Mouse (Mus musculus) liver, embryonic 12.5 days (tissue): ENCODE measurements at regions not wholly inside any gene's neighbourhood (a gene's known extent, or its start where the extent isn't known, plus 50 kb on each side); places are given as distances from the start of the nearest gene placed in this dataset.

ENCODE experiments used
- ATAC-seq: fragments of 200-750 bp; cut with Nextera tagmentation; 2 replicates; pipeline ENCODE4 v1.8.0; 2017; ENCODE audit warnings: moderate number of reproducible peaks, mild to moderate bottlenecking, moderate library complexity
- H3K27ac ChIP-seq: fragments of 300-500 bp; sonication (generic); 2 replicates; pipeline ENCODE4 v1.5.1; 2016; ENCODE audit warnings: mild to moderate bottlenecking
- H3K27me3 ChIP-seq: fragments of 300-500 bp; sonication (generic); replicated peaks from 2 replicates; pipeline ENCODE4 v1.6.1; 2016; ENCODE audit warnings: mild to moderate bottlenecking, moderate library complexity
- H3K36me3 ChIP-seq: fragments of 300-500 bp; sonication (generic); 2 replicates; pipeline ENCODE4 v1.6.1; 2016; ENCODE audit warnings: mild to moderate bottlenecking, moderate library complexity
- H3K4me1 ChIP-seq: fragments of 300-500 bp; sonication (generic); 2 replicates; pipeline ENCODE4 v1.6.1; 2016
- H3K4me2 ChIP-seq: fragments of 300-500 bp; sonication (generic); 2 replicates; pipeline ENCODE4 v1.6.1; 2016; ENCODE audit warnings: mild to moderate bottlenecking, moderate library complexity
- H3K4me3 ChIP-seq: fragments of 300-500 bp; sonication (generic); 2 replicates; pipeline ENCODE4 v1.5.1; 2016; ENCODE audit warnings: mild to moderate bottlenecking, moderate library complexity
- H3K9ac ChIP-seq: fragments of 300-500 bp; sonication (generic); 2 replicates; pipeline ENCODE4 v1.6.1; 2016; ENCODE audit warnings: mild to moderate bottlenecking, moderate library complexity
- H3K9me3 ChIP-seq: fragments of 300-500 bp; sonication (generic); replicated peaks from 2 replicates; pipeline ENCODE4 v1.6.1; 2016; ENCODE audit warnings: mild to moderate bottlenecking, moderate library complexity
- WGBS: fragments of 180-500 bp; shearing (Covaris S2); methylation state at CpG from one replicate; pipeline ENCODE4 v1.1.7; 2016; ENCODE audit not compliant: insufficient replicate concordance; 5-methylcytosine and 5-hydroxymethylcytosine counted together

DNA sequence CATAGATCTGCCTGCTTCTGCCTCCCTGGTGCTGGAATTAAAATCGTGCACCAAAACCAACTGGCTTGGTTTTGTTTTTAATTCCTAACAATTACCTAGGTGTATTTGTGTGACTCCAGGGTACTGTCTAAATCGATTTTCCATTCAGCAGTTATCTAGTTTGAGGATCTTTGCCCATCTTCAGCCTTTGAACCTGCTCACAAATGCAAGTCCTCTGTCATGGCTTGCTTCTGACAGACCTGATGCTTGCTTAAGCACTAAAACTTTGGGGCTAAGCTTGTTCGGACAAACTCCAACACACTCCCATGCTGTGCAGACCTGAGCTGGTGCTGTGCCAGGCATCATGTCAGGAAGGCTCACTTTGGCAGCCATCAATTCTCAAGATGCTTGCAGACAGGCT is 246.4 kb downstream of the Mtx2 start:
- no peak overlapping the region for H3K4me3 ChIP-seq
- no peak overlapping the region for H3K9ac ChIP-seq
- ATAC-seq = no peak
- H3K4me2 ChIP-seq = no peak overlapping the region
- H3K27ac ChIP-seq = no peak overlapping the region
- no peaks in the 10 kb centered on the region for H3K9me3 ChIP-seq
- H3K36me3 ChIP-seq = no peaks in the 10 kb centered on the region
- 54% methylated on average over 3 of the region's 3 CpGs for WGBS
- H3K4me1 ChIP-seq = no peaks in the 10 kb centered on the region
- H3K27me3 ChIP-seq = no peaks in the 10 kb centered on the region

DNA sequence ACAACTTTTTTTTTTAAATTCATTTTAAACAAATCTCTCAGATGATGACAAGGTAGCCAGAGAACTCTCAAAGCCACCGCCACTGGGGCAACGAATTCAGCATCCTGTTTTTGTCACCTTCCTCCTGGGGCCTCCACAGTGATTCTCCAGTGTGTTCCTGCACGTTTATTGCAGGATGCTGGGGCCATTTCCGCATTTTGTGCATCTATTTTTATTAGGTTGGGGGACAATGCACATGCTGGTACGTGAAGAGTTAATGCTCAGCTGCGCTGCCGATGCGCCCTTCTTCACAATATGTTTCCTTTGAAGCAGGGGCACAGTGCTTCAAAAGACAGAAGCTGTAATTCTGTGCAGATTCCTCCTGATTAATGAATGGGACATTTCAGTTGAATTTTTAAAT is 246.9 kb downstream of the Mtx2 start:
- H3K4me3 ChIP-seq = no peak overlapping the region
- no peak overlapping the region for H3K9ac ChIP-seq
- no peaks in the 10 kb centered on the region for H3K27me3 ChIP-seq
- ATAC-seq = no peak
- no peak overlapping the region for H3K4me2 ChIP-seq
- WGBS = 49% methylated on average over 8 of the region's 8 CpGs
- no peaks in the 10 kb centered on the region for H3K4me1 ChIP-seq
- H3K9me3 ChIP-seq = no peaks in the 10 kb centered on the region
- no peaks in the 10 kb centered on the region for H3K36me3 ChIP-seq
- H3K27ac ChIP-seq = no peak overlapping the region

DNA sequence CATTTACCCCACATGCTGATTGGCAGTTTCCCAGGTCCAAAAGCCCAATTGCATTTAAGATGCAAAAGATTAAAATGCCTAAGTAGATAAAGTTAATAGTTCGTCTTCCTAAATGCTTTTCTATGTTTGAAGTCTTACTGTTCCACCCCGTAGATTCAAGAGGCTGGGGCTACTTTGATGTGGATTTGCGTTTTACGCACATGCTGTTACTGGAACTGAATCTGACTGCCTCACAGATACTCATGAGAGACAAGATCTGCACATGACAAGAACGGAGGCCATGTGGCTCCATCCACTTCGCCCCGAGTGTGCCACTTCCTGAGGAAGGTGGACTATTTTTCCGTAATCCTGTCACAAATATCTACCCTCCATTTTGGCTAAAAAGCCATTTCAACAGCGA is 247.6 kb downstream of the Mtx2 start:
- H3K27ac ChIP-seq = no peak overlapping the region
- H3K4me1 ChIP-seq = no peaks in the 10 kb centered on the region
- WGBS = 65% methylated on average over 9 of the region's 9 CpGs
- H3K27me3 ChIP-seq = no peaks in the 10 kb centered on the region
- no peak overlapping the region for H3K9ac ChIP-seq
- H3K9me3 ChIP-seq = no peaks in the 10 kb centered on the region
- H3K4me2 ChIP-seq = no peak overlapping the region
- no peaks in the 10 kb centered on the region for H3K36me3 ChIP-seq
- no peak for ATAC-seq
- H3K4me3 ChIP-seq = no peak overlapping the region

DNA sequence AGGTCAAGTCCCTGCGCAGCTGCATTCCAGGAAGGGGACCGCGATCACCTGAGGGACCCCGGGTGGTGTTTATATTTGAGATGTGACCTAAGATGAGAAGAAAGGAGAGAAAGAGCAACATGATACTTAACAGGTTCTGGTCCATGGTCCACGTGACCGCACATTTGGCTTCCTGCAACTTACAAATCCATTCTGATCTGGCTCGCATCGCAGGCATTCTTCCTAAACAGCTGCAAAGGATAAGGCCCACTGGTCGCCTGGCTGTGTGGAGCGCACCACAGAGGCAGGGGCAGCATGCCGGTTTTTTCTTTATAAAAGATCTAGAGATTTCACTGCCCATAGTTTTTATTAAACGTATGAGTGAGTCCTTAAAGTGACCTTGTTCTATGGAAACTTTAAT is 261.6 kb downstream of the Mtx2 start:
- Histone ChIP-seq H3K27ac (no peak overlapping the region), H3K9me3 (no peaks in the 10 kb centered on the region), H3K4me1 (no peaks in the 10 kb centered on the region), H3K27me3 (no peaks in the 10 kb centered on the region), H3K36me3 (no peaks in the 10 kb centered on the region), H3K9ac (no peak overlapping the region), H3K4me3 (no peak overlapping the region), H3K4me2 (no peak overlapping the region)
- no peak for ATAC-seq
- WGBS = 65% methylated on average over 12 of the region's 12 CpGs

DNA sequence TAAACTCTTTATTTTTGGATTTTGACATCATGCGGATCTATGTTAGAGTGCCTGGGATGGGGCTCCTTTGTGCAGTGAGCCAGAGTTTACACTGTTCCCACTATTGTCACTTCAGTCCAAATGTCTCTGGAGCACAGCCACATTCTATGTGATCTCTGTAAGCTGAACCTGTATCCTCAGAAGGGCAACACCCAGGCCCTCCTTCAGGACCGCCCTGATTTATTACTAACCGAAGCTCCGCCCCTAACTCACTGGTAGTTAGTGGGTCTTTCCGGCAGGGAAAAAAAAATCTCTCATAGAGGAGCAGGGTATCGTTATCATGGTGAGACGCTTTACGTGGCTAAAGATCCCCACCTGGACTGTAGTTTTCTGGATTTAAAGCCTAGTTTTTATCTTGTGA is 263.6 kb downstream of the Mtx2 start:
- 55% methylated on average over 8 of the region's 8 CpGs for whole genome bisulfite sequencing
- Histone ChIP-seq H3K4me1 (no peaks in the 10 kb centered on the region), H3K9me3 (no peaks in the 10 kb centered on the region), H3K9ac (no peak overlapping the region), H3K27ac (no peak overlapping the region), H3K4me2 (0 out of 2 replicates have a peak overlapping the region, but pooled peaks have one; percentile 12), H3K4me3 (no peak overlapping the region), H3K36me3 (no peaks in the 10 kb centered on the region), H3K27me3 (no peaks in the 10 kb centered on the region)
- ATAC-seq = no peak

DNA sequence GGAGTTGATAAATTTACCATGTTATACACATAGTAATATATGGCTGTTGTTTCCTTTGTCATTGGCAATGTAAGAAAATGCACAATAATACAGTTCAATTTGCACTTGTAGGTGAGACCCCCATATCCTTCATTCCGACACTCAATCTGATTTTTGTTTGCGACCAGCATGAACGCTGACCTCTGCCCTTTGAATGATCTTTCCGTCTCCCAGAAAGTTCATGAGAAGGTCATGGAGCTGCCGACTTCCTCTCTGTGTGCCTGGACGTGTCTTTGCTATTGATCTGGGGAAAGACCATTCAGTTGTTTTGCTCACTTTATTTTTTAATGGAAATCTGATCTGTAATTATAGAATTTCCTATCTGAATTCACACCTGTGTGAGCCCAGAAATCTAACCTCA is 264.0 kb downstream of the Mtx2 start:
- Histone ChIP-seq H3K27me3 (no peaks in the 10 kb centered on the region), H3K27ac (no peak overlapping the region), H3K4me3 (no peak overlapping the region), H3K9me3 (no peaks in the 10 kb centered on the region), H3K4me2 (0 out of 2 replicates have a peak overlapping the region, but pooled peaks have one; percentile 12), H3K4me1 (no peaks in the 10 kb centered on the region), H3K36me3 (no peaks in the 10 kb centered on the region), H3K9ac (no peak overlapping the region)
- ATAC-seq = no peak
- WGBS = 32% methylated on average over 6 of the region's 6 CpGs

DNA sequence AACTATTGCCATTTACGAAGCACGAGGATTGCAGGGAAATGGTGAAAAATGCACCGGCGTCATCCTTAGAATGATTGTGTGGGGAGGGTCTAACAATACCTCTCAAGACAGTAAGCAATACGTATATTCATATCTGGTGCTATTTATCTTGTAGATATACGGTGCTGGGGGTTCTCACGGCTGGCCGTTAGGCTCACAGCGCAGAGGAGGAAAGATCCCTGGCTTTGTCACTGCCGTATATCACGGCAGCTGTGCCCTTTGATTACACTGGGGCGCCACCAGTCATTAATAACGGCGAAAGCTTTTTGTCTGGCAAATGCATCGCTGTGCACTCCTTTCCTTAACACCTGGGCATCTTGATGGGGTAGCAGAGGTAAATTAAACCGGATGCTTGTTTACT is 264.8 kb downstream of the Mtx2 start:
- H3K9me3 ChIP-seq = no peaks in the 10 kb centered on the region
- no peak overlapping the region for H3K27ac ChIP-seq
- no peak overlapping the region for H3K9ac ChIP-seq
- H3K4me2 ChIP-seq = no peak overlapping the region
- no peak overlapping the region for H3K4me3 ChIP-seq
- WGBS = 73% methylated on average over 16 of the region's 16 CpGs
- H3K4me1 ChIP-seq = no peaks in the 10 kb centered on the region
- no peaks in the 10 kb centered on the region for H3K27me3 ChIP-seq
- no peaks in the 10 kb centered on the region for H3K36me3 ChIP-seq
- ATAC-seq = no peak

DNA sequence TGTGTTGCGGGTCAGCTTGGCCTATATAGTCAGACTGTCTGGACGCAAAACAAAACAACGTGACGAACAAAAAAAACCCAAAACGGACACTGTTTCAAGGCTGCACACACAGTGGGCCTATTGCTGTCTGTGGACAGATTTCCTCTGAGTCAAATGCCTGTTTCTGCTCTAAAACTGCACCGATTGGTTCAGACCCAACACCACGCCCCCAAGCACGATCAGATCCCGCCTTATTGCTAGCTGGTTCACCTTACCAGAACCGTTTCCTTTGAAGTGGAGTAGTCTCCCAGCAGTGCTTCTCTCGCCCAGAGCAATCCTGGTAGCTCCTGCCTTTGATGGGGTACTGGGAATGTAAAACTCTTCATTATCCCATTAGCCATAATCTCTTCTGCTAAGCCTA is 275.9 kb downstream of the Mtx2 start:
- no peak overlapping the region for H3K9ac ChIP-seq
- no peak overlapping the region for H3K4me3 ChIP-seq
- H3K27me3 ChIP-seq = no peaks in the 10 kb centered on the region
- H3K9me3 ChIP-seq = no peaks in the 10 kb centered on the region
- H3K4me2 ChIP-seq = no peak overlapping the region
- ATAC-seq = no peak
- H3K36me3 ChIP-seq = no peaks in the 10 kb centered on the region
- 38% methylated on average over 11 of the region's 11 CpGs for WGBS
- no peak overlapping the region for H3K27ac ChIP-seq
- no peaks in the 10 kb centered on the region for H3K4me1 ChIP-seq

DNA sequence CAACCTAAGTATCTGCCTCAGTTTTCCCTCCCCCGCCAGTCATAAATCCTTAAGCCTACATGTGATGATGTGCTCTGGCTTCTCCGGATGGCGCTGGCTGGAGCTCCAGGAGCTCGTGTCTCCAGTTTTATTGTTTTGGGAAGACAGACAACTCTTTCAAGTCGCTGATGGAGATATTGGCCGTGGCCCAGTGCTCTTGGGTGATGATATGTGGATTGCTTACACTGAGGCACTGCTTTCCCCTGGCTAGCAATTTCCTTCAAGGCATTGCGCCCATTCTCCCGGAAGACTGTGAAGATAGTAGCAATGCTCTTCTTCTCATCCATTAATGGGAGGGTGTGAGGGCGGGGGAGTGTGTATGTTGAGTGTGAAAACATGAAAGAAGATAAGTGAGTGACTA is 287.1 kb downstream of the Mtx2 start:
- H3K36me3 ChIP-seq = no peaks in the 10 kb centered on the region

DNA sequence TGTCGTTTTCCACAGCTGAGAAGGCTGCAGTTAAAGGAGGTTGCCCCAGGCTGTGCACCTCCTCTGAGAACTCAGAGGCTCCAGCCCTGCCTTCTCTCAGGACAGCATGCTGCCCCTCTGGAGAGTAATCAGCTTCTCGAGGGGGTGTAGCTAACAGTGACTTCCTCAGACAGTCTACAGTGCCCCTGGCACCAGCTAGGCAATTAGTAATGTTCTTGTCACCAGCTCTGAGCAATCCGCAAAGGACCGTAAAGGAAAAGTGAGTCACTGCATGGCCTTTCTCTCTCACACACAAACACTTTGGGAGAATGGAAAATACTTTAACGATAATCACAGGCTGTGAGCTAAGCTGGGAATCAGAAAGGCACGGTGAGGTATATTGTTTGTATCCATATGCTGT is 288.8 kb downstream of the Mtx2 start:
- no peak overlapping the region for H3K27ac ChIP-seq
- 44% methylated on average over 6 of the region's 6 CpGs for WGBS

More for the DNA sequence above, 287.1 kb downstream of the Mtx2 start:
- no peak overlapping the region for H3K27ac ChIP-seq
- no peaks in the 10 kb centered on the region for H3K9me3 ChIP-seq
- H3K4me1 ChIP-seq = no peaks in the 10 kb centered on the region
- no peak for ATAC-seq
- 73% methylated on average over 9 of the region's 9 CpGs for WGBS
- H3K9ac ChIP-seq = no peak overlapping the region
- no peaks in the 10 kb centered on the region for H3K27me3 ChIP-seq
- H3K4me2 ChIP-seq = no peak overlapping the region
- H3K4me3 ChIP-seq = no peak overlapping the region

DNA sequence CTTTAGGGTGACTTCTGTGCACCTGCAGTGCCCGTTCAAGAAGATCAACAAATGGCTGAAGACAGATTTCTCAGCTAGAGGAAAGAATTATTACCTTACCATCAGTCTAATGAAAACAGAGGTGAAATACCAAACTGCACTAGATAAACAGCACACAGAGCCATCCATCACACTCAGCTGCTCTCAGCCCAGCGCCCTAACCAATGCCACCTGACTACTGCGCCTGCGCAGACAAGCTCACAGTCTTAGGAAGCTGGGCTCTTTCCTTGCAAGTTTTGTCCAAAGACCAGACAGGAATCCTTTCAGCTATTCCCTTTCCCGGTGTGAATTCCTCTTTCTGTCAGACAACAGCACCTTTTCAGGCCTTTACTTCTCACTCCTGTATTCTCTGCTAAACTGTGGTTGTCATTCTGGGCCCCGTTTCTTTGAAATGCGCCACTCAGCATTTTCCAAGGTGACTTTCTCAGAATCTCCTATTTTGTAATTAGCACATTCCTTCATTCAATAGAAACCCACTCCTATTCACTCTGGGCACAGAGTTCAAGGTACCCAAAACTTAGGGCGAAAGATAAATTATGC is 292.8 kb downstream of the Mtx2 start:
- ATAC-seq = no peak
- no peak overlapping the region for H3K27ac ChIP-seq
- H3K4me2 ChIP-seq = no peak overlapping the region
- no peak overlapping the region for H3K4me3 ChIP-seq
- no peaks in the 10 kb centered on the region for H3K9me3 ChIP-seq
- H3K4me1 ChIP-seq = no peaks in the 10 kb centered on the region
- H3K36me3 ChIP-seq = no peaks in the 10 kb centered on the region
- 70% methylated on average over 8 of the region's 8 CpGs for WGBS
- no peaks in the 10 kb centered on the region for H3K27me3 ChIP-seq
- no peak overlapping the region for H3K9ac ChIP-seq

More for the DNA sequence above, 288.8 kb downstream of the Mtx2 start:
- Histone ChIP-seq H3K4me1 (no peaks in the 10 kb centered on the region), H3K4me2 (no peak overlapping the region), H3K36me3 (no peaks in the 10 kb centered on the region), H3K9ac (no peak overlapping the region), H3K4me3 (no peak overlapping the region), H3K9me3 (no peaks in the 10 kb centered on the region), H3K27me3 (no peaks in the 10 kb centered on the region)
- ATAC-seq = no peak

DNA sequence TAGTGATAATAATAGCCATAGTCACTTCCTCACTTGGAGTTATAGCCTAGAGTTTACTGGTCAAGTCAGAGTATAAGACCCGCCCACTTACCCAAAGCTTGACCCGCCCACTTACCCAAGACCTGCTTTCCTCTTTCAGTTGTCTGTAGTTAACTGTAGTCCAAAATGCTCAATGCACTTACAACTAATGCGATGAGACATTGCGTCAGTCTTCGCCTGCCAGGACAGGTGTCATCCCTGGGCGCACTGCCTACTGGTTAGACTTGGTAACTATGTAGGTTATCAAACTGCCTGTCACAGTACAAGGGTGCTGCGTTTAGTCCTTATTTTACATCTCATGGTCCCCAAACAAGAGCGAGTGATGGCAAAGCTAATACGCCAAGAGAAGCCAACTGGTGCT is 294.0 kb downstream of the Mtx2 start:
- no peaks in the 10 kb centered on the region for H3K36me3 ChIP-seq
- H3K9me3 ChIP-seq = no peaks in the 10 kb centered on the region
- H3K4me2 ChIP-seq = no peak overlapping the region
- no peaks in the 10 kb centered on the region for H3K27me3 ChIP-seq
- no peaks in the 10 kb centered on the region for H3K4me1 ChIP-seq
- ATAC-seq = no peak
- no peak overlapping the region for H3K27ac ChIP-seq
- no peak overlapping the region for H3K9ac ChIP-seq
- 74% methylated on average over 9 of the region's 9 CpGs for WGBS
- H3K4me3 ChIP-seq = no peak overlapping the region

DNA sequence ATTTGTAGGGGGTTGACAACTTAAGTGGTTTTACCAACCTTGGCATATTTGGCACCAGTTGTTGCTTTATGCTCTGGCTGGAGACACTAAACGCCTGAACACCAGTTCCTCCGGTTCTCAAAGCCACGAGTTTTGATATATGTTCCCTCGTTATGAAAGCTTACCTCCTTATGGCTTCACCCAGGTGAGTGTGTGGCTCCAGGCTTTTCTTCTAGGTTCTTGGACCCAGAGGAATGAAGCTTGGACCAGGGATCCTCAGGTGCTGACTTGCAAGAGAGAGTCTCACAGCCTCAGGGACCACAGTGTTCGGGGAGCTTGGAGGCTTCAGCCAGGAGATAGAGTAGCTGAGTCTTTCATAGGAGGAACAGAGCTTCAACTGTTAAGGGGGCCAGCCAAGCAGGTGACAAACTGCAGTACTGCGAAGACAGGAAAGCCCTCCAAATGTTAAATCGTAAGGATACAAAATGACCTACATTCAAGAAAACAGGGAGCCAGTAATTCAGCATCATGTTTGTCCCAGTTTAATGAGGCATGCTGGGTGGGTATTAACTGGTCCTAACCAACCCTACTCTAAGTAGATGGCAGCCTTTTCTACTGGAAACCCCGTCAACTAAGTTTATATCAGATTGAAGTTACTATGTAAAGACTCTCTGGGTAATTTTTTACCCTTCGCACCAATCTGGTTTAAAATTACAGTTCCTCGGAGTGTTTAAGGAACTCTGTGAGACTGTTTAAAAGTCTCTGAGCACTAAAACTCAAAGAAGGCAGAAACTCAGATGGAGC is 307.9 kb downstream of the Mtx2 start:
- H3K9ac ChIP-seq = no peak overlapping the region
- peaks cover 42% of the 10 kb centered on the region for H3K27me3 ChIP-seq
- H3K9me3 ChIP-seq = no peaks in the 10 kb centered on the region
- no peak overlapping the region for H3K4me3 ChIP-seq
- no peaks in the 10 kb centered on the region for H3K36me3 ChIP-seq
- no peaks in the 10 kb centered on the region for H3K4me1 ChIP-seq
- H3K27ac ChIP-seq = no peak overlapping the region
- no peak for ATAC-seq
- H3K4me2 ChIP-seq = no peak overlapping the region
- 73% methylated on average over 10 of the region's 10 CpGs for WGBS
